Mouse (Mus musculus) cerebellum, postnatal 36 days (tissue): Measurements from ENCODE around the gene Agfg1.
"Not testable (repeated sequence)": the region's sequence is repeated elsewhere in the genome, so short reads cannot be mapped to it uniquely, and the experiment has no call there.

ENCODE experiments used
- DNase-seq, 2 experiments: peaks; one replicate each; pipeline ENCODE4 v3.0.0; 2021 to 2022; ENCODE audit warnings: mixed read lengths in 2 of 2

Agfg1 gene

DNA sequence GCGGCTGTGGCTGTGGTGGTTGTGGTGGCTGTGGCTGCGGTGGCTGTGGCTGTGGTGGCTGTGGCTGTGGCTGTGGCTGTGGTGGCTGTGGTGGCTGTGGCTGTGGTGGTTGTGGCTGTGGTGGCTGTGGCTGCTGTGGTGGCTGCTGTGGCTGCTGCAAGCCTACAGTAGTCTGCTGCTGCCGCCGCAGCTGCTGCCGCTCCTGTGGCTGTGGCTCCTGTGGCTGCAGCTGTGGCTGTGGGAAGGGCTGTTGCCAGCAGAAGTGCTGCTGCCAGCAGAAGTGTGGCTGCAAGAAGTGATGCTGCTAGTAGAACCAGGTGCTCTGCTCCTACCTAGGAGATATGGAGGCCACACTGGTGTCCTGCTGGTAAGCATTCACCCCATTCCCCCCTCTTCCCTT is 74.2 kb downstream of the Agfg1 start:
- DNase-seq, result not testable (repeated sequence)

- DNase-seq, result no peak
Measured at GRCm38 (mm10) chr1:82924650-82925049, 85.4 kb downstream of the Agfg1 start, which contains the start of gene A030014E15Rik. A030014E15Rik (plus strand) TSS chr1:82924917.

- DNase-seq, result not testable (repeated sequence)
Measured at GRCm38 (mm10) chr1:82930558-82930957, 91.3 kb downstream of the Agfg1 start.

- DNase-seq, result not testable (repeated sequence)
Measured at GRCm38 (mm10) chr1:82931326-82931725, 92.0 kb downstream of the Agfg1 start, which contains the start of gene Gm6217. Gm6217 (minus strand) TSS chr1:82931399.

GRCm38 (mm10) chr1:82938666-82939065 is 99.4 kb downstream of the Agfg1 start:
- no peak for DNase-seq

DNA sequence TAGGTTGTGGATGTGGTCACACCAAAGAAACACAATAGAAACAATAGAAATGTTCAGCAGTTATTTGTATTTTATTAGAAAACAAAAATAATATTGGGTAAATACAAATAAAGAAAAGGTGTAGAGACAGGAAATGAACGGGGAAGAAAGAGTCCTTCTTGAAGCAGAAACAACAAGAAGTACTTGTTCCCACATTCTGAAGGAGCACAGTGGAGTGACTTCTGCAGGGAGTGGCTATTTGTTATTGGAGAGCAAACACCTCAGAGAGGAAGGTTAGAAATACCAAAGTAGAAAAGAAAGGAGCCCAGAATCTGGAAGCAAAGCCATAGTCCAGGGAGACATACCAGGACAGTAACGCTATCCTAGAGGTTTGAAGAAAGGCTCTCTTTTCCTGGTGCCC is 103.2 kb downstream of the Agfg1 start:
- DNase-seq, result not testable (repeated sequence)

DNA sequence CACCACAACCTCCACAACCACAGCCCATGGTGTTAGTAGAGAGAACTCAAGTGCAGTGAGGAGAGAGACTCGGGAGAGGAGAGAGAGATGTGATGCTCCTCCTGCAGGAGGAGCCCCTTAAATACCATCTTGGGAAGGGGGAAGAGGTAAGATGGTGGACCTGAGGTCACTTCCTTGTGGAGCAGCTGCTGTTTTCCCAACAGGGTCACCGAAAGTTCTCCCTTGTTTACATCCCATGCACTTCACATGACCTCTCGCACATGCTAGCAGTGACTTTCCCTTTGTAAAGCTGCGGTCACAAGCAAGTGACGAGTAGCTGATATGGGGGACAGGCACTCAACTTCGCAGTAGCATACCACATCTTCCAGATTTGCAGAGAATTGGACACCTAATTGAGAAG is 104.0 kb downstream of the Agfg1 start, which contains the start of gene A030003K21Rik:
Gene A030003K21Rik (minus strand): TSS at position 94 of the 400 bp plus-strand sequence.
- DNase-seq, result not testable (repeated sequence)

DNA sequence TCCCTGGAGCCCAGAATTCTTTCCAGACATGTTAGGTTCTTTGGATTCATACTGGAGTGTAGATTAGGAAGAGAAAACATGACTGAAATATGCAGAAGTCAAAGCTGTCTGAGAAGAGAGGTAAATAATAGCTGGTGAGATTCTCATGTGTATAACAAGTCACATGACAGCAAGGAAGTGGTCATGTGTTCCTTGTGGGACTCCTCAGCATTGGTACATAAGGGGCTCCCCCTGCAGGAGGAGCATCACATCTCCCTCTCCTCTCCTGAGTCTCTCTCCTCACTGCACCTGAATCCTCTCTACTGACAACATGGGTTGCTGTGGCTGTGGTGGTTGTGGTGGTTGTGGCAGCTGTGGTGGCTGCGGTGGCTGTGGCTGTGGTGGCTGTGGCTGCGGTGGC is 106.7 kb downstream of the Agfg1 start:
- DNase-seq, result not testable (repeated sequence)

GRCm38 (mm10) chr1:82948601-82949000 is 109.3 kb downstream of the Agfg1 start:
- no peak for DNase-seq
